Mouse (Mus musculus) forebrain, embryonic 15.5 days (tissue): ENCODE data around the gene Lta. TPM values are rescaled to one million over a fixed set of nuclear protein-coding genes. Genes with fewer than 3 reads are reported as not detected.
A peak's percentile ranks its signal among the peaks of the same experiment; 100 is the strongest.

ENCODE experiments used
- ATAC-seq: fragments of 200-750 bp; cut with Nextera tagmentation; replicated peaks from 2 replicates; pipeline ENCODE4 v1.8.0; 2017; ENCODE audit warnings: mild to moderate bottlenecking, moderate TSS enrichment, moderate library complexity
- H3K27ac ChIP-seq: fragments of 300-500 bp; sonication (generic); replicated peaks from 2 replicates; pipeline ENCODE4 v1.5.1; 2015; ENCODE audit warnings: mild to moderate bottlenecking, inconsistent platforms
- H3K27me3 ChIP-seq: fragments of 300-500 bp; sonication (generic); 2 replicates; pipeline ENCODE4 v1.6.1; 2015; ENCODE audit warnings: inconsistent platforms
- H3K36me3 ChIP-seq: fragments of 300-500 bp; sonication (generic); 2 replicates; pipeline ENCODE4 v1.6.1; 2015; ENCODE audit warnings: mild to moderate bottlenecking, inconsistent platforms
- H3K4me1 ChIP-seq: fragments of 300-500 bp; sonication (generic); 2 replicates; pipeline ENCODE4 v1.6.1; 2015; ENCODE audit warnings: inconsistent platforms
- H3K4me2 ChIP-seq: fragments of 300-500 bp; sonication (generic); replicated peaks from 2 replicates; pipeline ENCODE4 v1.6.1; 2015; ENCODE audit warnings: mild to moderate bottlenecking, inconsistent platforms
- H3K4me3 ChIP-seq: fragments of 300-500 bp; sonication (generic); 2 replicates; pipeline ENCODE4 v1.5.1; 2015; ENCODE audit warnings: mild to moderate bottlenecking, inconsistent platforms
- H3K9ac ChIP-seq: fragments of 300-500 bp; sonication (generic); replicated peaks from 2 replicates; pipeline ENCODE4 v1.6.1; 2015; ENCODE audit warnings: mild to moderate bottlenecking, inconsistent platforms
- H3K9me3 ChIP-seq: fragments of 300-500 bp; sonication (generic); 2 replicates; pipeline ENCODE4 v1.6.1; 2016; ENCODE audit warnings: inconsistent platforms
- WGBS: fragments of 180-500 bp; shearing (Covaris S2); methylation state at CpG from one replicate; pipeline ENCODE4 v1.1.7; 2015; ENCODE audit warnings: mixed read lengths; 5-methylcytosine and 5-hydroxymethylcytosine counted together
- polyA plus RNA-seq: library from polyadenylated mRNA; unstranded; fragments of >200 nt; fragmentation: Nextera tagmentation; extraction: Ambion mirVana; gene quantifications from 2 replicates; pipeline ENCODE4 v1.2.1, GENCODE M21; 2015

Gene Lta
- polyA plus RNA-seq, 1 experiment from 2014 or later, result 0.36 TPM

DNA sequence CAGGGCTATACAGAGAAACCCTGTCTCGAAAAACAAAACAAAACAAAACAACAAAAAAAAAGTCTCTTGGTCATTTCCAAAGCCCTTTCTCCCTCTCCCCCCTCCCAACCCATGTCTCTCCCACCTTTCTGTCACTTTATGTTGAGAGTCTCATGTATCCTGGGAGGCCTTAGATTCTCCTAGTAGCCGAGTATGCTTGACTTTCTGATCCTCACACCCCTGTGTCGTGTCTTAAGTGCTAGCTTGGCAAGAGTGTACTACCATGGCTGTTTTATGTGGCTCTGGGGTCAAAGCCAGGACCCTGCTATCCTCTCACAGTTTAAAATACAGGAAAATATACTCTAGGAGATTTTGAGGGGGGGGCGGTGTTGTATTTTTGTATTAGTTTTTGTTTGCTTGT is 17.8 kb downstream of the Lta start:
- no peak overlapping the region for H3K4me2 ChIP-seq
- WGBS, result 61% methylated on average over 4 of the region's 4 CpGs
- peaks cover 14% of the 10 kb centered on the region for H3K4me1 ChIP-seq
- H3K27me3 ChIP-seq, result no peaks in the 10 kb centered on the region
- H3K4me3 ChIP-seq, result no peak overlapping the region
- H3K9me3 ChIP-seq, result no peaks in the 10 kb centered on the region
- no peaks in the 10 kb centered on the region for H3K36me3 ChIP-seq
- H3K9ac ChIP-seq, result no peak overlapping the region
- ATAC-seq, result no peak
- no peak overlapping the region for H3K27ac ChIP-seq

GRCm38 (mm10) chr17:35186681-35187080 is 18.5 kb downstream of the Lta start:
- Histone ChIP-seq H3K36me3 (no peaks in the 10 kb centered on the region), H3K27me3 (no peaks in the 10 kb centered on the region), H3K9me3 (no peaks in the 10 kb centered on the region), H3K4me2 (peak overlapping the region; percentile 48), H3K9ac (peak overlapping the region; percentile 36; the same call in 1 of the 2 replicates), H3K4me3 (peak overlapping the region; percentile 36), H3K4me1 (peaks cover 14% of the 10 kb centered on the region), H3K27ac (peak overlapping the region; percentile 78)
- 1% methylated on average over 4 of the region's 4 CpGs for WGBS
- peak; percentile 48; the same call in 1 of the 2 replicates for ATAC-seq

DNA sequence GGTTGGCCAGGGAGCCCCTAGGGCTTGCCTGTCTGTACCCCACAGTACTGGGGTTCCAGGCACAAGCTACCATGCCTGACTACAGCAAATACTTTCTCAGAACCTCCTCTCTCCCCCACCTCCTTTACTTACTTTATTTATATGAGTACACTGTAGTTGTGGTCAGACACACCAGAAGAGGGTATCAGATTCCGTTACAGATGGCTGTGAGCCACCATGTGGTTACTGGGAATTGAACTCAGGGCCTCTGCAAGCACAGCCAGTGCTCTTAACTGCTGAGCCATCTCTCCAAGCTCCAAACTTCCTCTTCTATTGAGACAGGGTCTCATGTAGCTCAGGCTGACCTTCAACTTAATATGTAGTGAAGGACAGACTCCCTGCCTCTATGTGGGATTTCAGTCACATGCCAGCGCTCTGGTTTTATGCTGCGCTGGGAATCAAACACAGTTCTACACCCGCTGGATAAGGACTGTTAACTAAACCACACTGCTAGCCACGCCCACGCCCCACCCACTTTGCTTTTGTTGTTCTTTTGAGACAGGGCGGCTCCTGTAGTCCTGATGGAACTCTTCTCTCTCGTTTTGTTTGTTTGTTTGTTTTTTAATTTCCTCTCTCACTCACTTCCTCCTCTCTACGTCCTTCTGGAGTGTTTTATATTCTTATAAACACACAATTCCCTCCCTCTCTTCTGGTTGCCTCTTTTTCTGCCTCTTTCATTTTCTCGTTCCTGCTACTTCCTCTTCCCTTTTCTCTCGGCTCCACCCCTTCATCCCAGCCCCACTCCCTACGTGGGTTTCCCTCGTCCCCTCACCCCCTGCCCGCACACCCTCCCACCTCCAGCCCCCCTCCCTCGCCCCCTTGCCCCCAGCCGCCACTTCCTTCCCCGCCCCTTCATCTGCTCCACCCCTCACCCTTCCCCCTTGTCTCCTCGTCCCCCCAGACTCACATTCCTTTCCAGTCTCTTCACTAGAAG is 19.2 kb downstream of the Lta start:
- peak; percentile 71 for ATAC-seq
- Histone ChIP-seq H3K9ac (peak overlapping the region; percentile 36), H3K4me3 (peak overlapping the region; percentile 36), H3K4me1 (peaks cover 14% of the 10 kb centered on the region), H3K9me3 (no peaks in the 10 kb centered on the region), H3K36me3 (no peaks in the 10 kb centered on the region), H3K27ac (peak overlapping the region; percentile 78), H3K4me2 (peak overlapping the region; percentile 48), H3K27me3 (no peaks in the 10 kb centered on the region)
- WGBS, result 3% methylated on average over 18 of the region's 18 CpGs

GRCm38 (mm10) chr17:35180093-35180492 is 25.1 kb downstream of the Lta start:
- no peak for ATAC-seq
- Histone ChIP-seq H3K27ac (no peak overlapping the region), H3K9me3 (no peaks in the 10 kb centered on the region), H3K4me3 (no peak overlapping the region), H3K27me3 (no peaks in the 10 kb centered on the region), H3K4me1 (no peaks in the 10 kb centered on the region), H3K36me3 (no peaks in the 10 kb centered on the region), H3K4me2 (no peak overlapping the region), H3K9ac (no peak overlapping the region)
- WGBS, result 90% methylated on average over 5 of the region's 5 CpGs

DNA sequence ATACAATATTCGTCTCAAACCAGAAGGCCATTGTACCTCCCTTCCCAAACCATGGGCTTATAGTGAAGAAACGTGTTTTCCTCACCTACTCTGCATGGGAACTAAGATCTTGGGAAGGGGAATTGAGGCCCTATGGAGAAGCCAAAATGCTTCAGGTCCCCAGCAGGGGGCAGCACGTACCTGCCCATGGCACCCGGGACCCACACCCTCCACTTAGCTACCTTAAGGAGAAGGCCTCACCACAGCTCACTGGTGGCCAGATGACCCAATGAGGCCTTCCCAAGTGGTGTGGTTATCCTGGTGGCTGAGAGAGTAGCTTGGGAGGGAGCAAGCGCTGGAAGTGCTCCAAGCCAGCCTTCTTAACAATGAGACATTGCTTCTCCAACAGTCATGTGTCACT is 26.6 kb downstream of the Lta start:
- H3K4me2 ChIP-seq, result no peak overlapping the region
- H3K9ac ChIP-seq, result no peak overlapping the region
- no peaks in the 10 kb centered on the region for H3K9me3 ChIP-seq
- 10% methylated on average over 5 of the region's 5 CpGs for WGBS
- H3K36me3 ChIP-seq, result no peaks in the 10 kb centered on the region
- ATAC-seq, result no peak
- H3K27me3 ChIP-seq, result no peaks in the 10 kb centered on the region
- H3K27ac ChIP-seq, result no peak overlapping the region
- no peak overlapping the region for H3K4me3 ChIP-seq
- no peaks in the 10 kb centered on the region for H3K4me1 ChIP-seq

DNA sequence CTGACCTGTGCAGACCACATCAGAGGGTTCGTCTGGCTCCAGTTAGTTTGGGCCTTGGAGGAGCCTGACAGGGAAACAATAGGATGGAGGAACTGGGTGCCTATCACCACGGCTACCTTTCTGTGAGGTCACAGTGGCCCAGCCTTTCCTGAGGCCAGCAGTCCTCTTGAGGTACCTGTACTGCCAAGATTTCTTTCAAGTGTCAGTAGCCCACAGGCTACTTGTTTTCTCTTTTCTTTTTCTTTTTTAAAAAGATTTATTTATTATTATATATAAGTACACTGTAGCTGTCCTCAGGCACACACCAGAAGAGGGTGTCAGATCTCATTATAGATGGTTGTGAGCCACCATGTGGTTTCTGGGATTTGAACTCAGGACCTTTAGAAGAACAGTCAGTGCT is 29.2 kb downstream of the Lta start, which contains the start of gene Aif1:
Gene Aif1 (minus strand): TSS at position 101 of the 400 bp plus-strand sequence.
- no peaks in the 10 kb centered on the region for H3K36me3 ChIP-seq
- no peak within 1 kb of the TSS for H3K4me3 ChIP-seq
- ATAC-seq, result no peak
- H3K27me3 ChIP-seq, result no peaks in the 10 kb centered on the region
- no peaks in the 10 kb centered on the region for H3K4me1 ChIP-seq
- H3K9me3 ChIP-seq, result no peaks in the 10 kb centered on the region
- H3K9ac ChIP-seq, result no peak within 1 kb of the TSS
- H3K27ac ChIP-seq, result no peak within 1 kb of the TSS
- no peak within 1 kb of the TSS for H3K4me2 ChIP-seq
- 38% methylated on average over 2 of the region's 2 CpGs for WGBS

DNA sequence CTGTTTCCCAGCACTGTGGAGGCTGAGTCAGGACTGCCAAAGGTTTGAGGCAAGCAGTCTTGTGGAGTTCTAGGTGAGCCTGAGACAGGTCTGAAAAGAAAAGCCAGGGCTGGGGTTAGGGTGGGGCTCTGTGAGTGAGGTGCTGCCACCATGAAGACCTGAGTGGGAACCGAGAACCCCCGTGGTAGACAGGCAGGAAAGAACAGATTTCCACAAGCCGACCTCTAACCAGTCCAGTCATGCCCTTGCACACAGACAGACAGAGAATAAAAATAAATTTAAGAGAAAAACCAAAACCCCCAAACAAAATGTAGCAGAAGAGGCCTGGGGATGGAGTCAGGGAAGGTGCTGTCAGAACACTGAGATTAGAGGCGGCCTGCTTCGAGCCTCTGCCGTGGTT is 29.8 kb downstream of the Lta start:
- no peaks in the 10 kb centered on the region for H3K4me1 ChIP-seq
- no peaks in the 10 kb centered on the region for H3K9me3 ChIP-seq
- H3K27me3 ChIP-seq, result no peaks in the 10 kb centered on the region
- H3K4me3 ChIP-seq, result no peak overlapping the region
- no peak overlapping the region for H3K4me2 ChIP-seq
- no peaks in the 10 kb centered on the region for H3K36me3 ChIP-seq
- no peak overlapping the region for H3K27ac ChIP-seq
- ATAC-seq, result no peak
- WGBS, result 74% methylated on average over 6 of the region's 6 CpGs
- no peak overlapping the region for H3K9ac ChIP-seq

DNA sequence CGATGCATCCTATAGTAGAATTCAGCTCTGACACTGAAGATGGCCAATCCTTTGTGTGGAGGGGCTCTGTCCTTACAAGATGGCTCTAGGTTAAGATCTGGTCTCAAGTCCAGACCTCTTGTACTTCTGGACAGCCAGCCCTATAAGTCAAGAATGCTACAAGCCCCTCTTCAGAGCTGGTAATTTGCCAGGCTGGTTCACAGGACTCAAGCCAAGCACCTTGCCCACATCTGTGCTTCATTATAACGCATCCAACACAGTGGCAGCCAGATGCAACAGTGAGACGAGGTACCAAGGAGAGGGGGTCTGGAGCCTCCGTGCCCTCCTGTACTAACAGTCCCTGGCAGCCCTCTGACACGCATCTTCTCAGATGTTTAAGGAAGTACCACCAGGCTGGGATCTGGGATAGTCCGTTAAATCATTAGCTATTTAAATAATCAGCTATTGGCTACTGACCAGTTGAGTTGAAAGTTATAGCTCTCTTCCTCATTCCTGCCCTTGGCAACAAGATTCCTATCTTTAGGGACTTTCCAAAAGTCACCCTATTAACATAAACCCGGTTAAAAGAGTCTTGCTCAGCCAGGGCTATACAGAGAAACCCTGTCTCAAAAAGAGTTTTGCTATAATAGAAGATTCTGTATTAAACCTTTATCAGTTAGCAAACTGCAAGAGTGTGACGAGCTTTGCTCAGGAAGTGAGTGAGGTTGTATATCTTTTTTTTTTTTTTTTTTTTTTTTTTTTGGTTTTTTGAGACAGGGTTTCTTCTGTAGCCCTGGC is 30.8 kb downstream of the Lta start:
- no peaks in the 10 kb centered on the region for H3K9me3 ChIP-seq
- H3K36me3 ChIP-seq, result no peaks in the 10 kb centered on the region
- 77% methylated on average over 8 of the region's 8 CpGs for WGBS
- ATAC-seq, result no peak
- no peak overlapping the region for H3K4me2 ChIP-seq
- H3K27me3 ChIP-seq, result no peaks in the 10 kb centered on the region
- H3K4me1 ChIP-seq, result no peaks in the 10 kb centered on the region
- no peak overlapping the region for H3K27ac ChIP-seq
- no peak overlapping the region for H3K4me3 ChIP-seq
- no peak overlapping the region for H3K9ac ChIP-seq

DNA sequence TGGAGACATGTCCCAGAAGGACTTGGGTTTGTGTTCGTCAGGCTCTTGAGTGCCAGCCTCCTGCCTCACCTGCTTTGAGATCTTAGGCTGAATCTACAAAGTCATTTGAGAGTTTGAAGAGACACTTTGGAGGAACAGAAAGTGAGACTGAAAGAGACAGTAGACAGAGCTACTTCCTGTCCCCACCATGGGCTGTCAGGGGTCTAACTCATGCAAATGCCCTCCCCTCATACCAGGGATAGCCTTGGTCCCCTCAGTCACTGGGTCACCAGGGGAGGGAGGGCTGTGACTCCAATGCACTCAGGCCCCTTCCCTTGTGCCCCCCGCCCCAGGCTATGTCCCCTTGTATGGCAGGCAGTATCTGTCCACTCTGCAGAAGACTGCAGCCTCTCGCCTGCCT is 31.8 kb downstream of the Lta start:
- no peak overlapping the region for H3K4me2 ChIP-seq
- H3K27ac ChIP-seq, result no peak overlapping the region
- no peak overlapping the region for H3K4me3 ChIP-seq
- no peak overlapping the region for H3K9ac ChIP-seq
- no peaks in the 10 kb centered on the region for H3K27me3 ChIP-seq
- ATAC-seq, result no peak
- no peaks in the 10 kb centered on the region for H3K9me3 ChIP-seq
- H3K4me1 ChIP-seq, result no peaks in the 10 kb centered on the region
- no peaks in the 10 kb centered on the region for H3K36me3 ChIP-seq
- 69% methylated on average over 3 of the region's 3 CpGs for WGBS

- WGBS, result 69% methylated on average over 11 of the region's 11 CpGs
- no peak overlapping the region for H3K9ac ChIP-seq
- H3K4me1 ChIP-seq, result no peaks in the 10 kb centered on the region
- no peak for ATAC-seq
- no peaks in the 10 kb centered on the region for H3K9me3 ChIP-seq
- H3K36me3 ChIP-seq, result no peaks in the 10 kb centered on the region
- no peaks in the 10 kb centered on the region for H3K27me3 ChIP-seq
- H3K4me2 ChIP-seq, result no peak overlapping the region
- H3K27ac ChIP-seq, result no peak overlapping the region
- no peak overlapping the region for H3K4me3 ChIP-seq
Observed at GRCm38 (mm10) chr17:35172445-35173234, 32.5 kb downstream of the Lta start.

- peak overlapping the region; percentile 64 for H3K27ac ChIP-seq
- ATAC-seq, result no peak
- H3K9ac ChIP-seq, result no peak overlapping the region
- no peaks in the 10 kb centered on the region for H3K27me3 ChIP-seq
- no peak overlapping the region for H3K4me3 ChIP-seq
- no peaks in the 10 kb centered on the region for H3K36me3 ChIP-seq
- H3K9me3 ChIP-seq, result no peaks in the 10 kb centered on the region
- peaks cover 10% of the 10 kb centered on the region for H3K4me1 ChIP-seq
- H3K4me2 ChIP-seq, result no peak overlapping the region
- WGBS, result 20% methylated on average over 4 of the region's 4 CpGs
Observed at GRCm38 (mm10) chr17:35168541-35169207, 36.5 kb downstream of the Lta start.
